Mouse (Mus musculus): ENCODE measurements around the gene Add2. TPM values are rescaled to one million over a fixed set of nuclear protein-coding genes. Genes with fewer than 3 reads are reported as not detected.

The Add2 gene
- polyA plus RNA-seq, 1 experiment from 2014 or later, result 0.03 TPM

GRCm38 (mm10) chr6:86154481-86154880, 126.0 kb downstream of the Add2 start:
- DNase-seq (ENCODE audit: low read depth, low spot score) (no peak), ATAC-seq (no peak)
- CTCF ChIA-PET, result no interaction called here
- in situ Hi-C loops (cut with MboI; ENCODE audit: low pct_unique_long_range_greater_than_20kb), result no loop called here
- peaks cover 3% of the 10 kb centered on the region for H3K27me3 ChIP-seq
- TF ChIP-seq CTCF (IDR thresholded peaks at IDR 0.05), result no peak
- POLR2A ChIA-PET, result no interaction called here

GRCm38 (mm10) chr6:86157253-86158234, 129.1 kb downstream of the Add2 start:
- ATAC-seq, result peak; percentile 71
- ChIA-PET CTCF (interaction anchor here (1.0 to 1.3 kb wide), 2 partner anchors 11 to 27 kb away, joined by 3 to 5 read pairs; no protein-coding TSS in a partner anchor), POLR2A (no interaction called here)
- TF ChIP-seq CTCF (IDR thresholded peaks at IDR 0.05), result no peak
- in situ Hi-C loops (cut with MboI; ENCODE audit: low pct_unique_long_range_greater_than_20kb), result no loop called here
- DNase-seq (ENCODE audit: low read depth, low spot score), result peak; percentile 50
- H3K27me3 ChIP-seq, result peaks cover 3% of the 10 kb centered on the region

DNA sequence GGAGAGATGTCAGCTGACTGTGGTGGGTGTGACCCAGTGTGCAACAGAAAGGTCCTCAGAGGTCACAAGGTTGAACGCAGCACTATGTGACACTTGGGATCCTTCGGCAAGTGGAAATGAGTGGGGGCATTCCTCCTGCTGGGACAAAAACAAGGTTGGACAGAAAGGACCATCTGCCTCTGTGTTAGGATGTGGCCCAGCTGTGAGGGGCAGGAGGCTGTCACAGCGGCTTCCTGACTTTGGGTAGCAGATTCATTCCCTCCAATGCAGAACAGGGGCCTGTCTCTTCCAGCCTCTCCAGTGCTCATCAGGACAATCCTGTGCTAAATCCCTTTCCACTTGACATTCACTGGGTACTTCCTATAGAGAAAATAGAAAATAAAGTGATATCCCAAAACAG, 132.4 kb downstream of the Add2 start:
- ChIA-PET CTCF (no interaction called here), POLR2A (no interaction called here)
- in situ Hi-C loops (cut with MboI; ENCODE audit: low pct_unique_long_range_greater_than_20kb), result no loop called here
- no peak for DNase-seq (ENCODE audit: low read depth, low spot score)
- no peak for TF ChIP-seq CTCF (IDR thresholded peaks at IDR 0.05)
- H3K27me3 ChIP-seq, result no peaks in the 10 kb centered on the region
- no peak for ATAC-seq

DNA sequence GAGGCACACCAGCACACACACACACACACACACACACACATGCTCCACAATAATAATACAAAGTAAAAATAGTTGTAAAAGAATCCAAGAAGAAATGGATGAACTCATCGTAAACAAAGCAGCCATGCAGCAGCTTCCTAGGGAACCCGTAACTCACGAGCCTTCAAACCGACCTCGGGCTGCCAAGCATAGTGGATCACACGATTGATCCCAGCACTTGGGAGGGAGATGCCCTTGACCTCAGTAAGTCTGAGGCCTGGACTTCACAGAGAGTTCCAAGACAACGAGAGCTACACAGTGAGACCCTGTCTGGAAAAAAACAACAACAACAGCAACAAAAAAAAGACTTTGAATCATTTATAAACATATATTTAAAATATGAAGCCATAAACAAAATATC, 133.1 kb downstream of the Add2 start:
- in situ Hi-C loops (cut with MboI; ENCODE audit: low pct_unique_long_range_greater_than_20kb), result no loop called here
- TF ChIP-seq CTCF (IDR thresholded peaks at IDR 0.05), result no peak
- ATAC-seq (no peak), DNase-seq (ENCODE audit: low read depth, low spot score) (no peak)
- ChIA-PET CTCF (no interaction called here), POLR2A (interaction anchor here (0.6 kb wide), 1 partner anchor 10 kb away, joined by 4 read pairs; no protein-coding TSS in a partner anchor)
- H3K27me3 ChIP-seq, result no peaks in the 10 kb centered on the region

GRCm38 (mm10) chr6:86164028-86164427, 135.5 kb downstream of the Add2 start:
- ATAC-seq (no peak), DNase-seq (ENCODE audit: low read depth, low spot score) (no peak)
- no peaks in the 10 kb centered on the region for H3K27me3 ChIP-seq
- in situ Hi-C loops (cut with MboI; ENCODE audit: low pct_unique_long_range_greater_than_20kb), result no loop called here
- CTCF ChIA-PET, result no interaction called here
- no peak for TF ChIP-seq CTCF (IDR thresholded peaks at IDR 0.05)
- POLR2A ChIA-PET, result no interaction called here

DNA sequence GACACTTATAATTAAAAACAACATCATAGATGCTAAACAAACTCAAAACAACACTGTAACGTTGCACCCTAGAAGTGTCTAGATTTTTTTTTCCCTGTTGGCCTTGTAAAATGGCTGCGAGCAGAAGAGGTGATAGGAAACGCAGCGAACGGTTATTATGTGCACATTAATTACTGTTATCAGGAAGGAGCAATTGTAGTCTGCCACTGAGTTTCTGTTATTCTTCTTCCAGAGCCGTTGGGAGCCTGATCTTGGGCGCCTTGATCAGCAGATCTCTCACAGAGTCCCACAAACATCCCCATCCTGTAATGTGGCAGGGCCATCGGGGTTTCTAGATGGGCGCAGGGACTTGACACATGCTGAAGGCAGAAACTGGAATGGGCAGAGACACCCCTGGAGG, 137.9 kb downstream of the Add2 start:
- CTCF ChIA-PET, result no interaction called here
- no peak for DNase-seq (ENCODE audit: low read depth, low spot score)
- H3K27me3 ChIP-seq, result peaks cover 4% of the 10 kb centered on the region
- in situ Hi-C loops (cut with MboI; ENCODE audit: low pct_unique_long_range_greater_than_20kb), result no loop called here
- POLR2A ChIA-PET, result no interaction called here
- TF ChIP-seq CTCF (IDR thresholded peaks at IDR 0.05), result no peak
- ATAC-seq, result no peak

GRCm38 (mm10) chr6:86167851-86168250, 139.4 kb downstream of the Add2 start:
- TF ChIP-seq CTCF (IDR thresholded peaks at IDR 0.05), result no peak
- in situ Hi-C loops (cut with MboI; ENCODE audit: low pct_unique_long_range_greater_than_20kb), result no loop called here
- POLR2A ChIA-PET, result no interaction called here
- CTCF ChIA-PET, result interaction anchor here (1.4 kb wide), 1 partner anchor 10 kb away, joined by 5 read pairs; no protein-coding TSS in a partner anchor
- DNase-seq (ENCODE audit: low read depth, low spot score) (no peak), ATAC-seq (no peak)
- H3K27me3 ChIP-seq, result peaks cover 4% of the 10 kb centered on the region

DNA sequence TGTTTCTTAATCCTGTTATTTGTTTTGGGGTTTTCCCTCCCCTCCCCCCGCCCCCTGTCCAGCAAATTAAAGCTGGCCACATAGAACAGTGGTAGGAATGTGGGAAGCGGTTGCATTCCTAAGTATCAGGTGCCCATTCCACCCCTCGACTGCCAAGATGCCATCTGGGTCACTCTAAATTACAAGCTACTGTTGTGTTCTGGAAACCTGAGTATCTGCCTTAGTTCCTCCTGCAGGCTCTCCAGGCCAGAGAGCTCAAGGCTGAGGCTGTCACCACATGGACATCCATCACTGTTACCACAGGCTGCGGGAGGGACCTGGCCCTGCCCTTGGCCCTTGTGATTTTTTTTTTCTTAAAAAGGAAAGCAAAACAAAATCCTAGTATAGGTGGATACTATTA, 140.7 kb downstream of the Add2 start:
- no peak for TF ChIP-seq CTCF (IDR thresholded peaks at IDR 0.05)
- CTCF ChIA-PET, result interaction anchor here (1.4 kb wide), 1 partner anchor 11 kb away, joined by 5 read pairs; no protein-coding TSS in a partner anchor
- POLR2A ChIA-PET, result interaction anchor here (0.6 kb wide), 1 partner anchor 113 kb away, joined by 3 read pairs; no protein-coding TSS in a partner anchor
- DNase-seq (ENCODE audit: low read depth, low spot score) (peak; percentile 27), ATAC-seq (peak; percentile 78)
- in situ Hi-C loops (cut with MboI; ENCODE audit: low pct_unique_long_range_greater_than_20kb), result no loop called here
- H3K27me3 ChIP-seq, result peaks cover 4% of the 10 kb centered on the region

Other genes with a start within 250 kb of the Add2 start
- 0.64 TPM for gene Nat8f6, start 207.7 kb upstream of the Add2 start, polyA plus RNA-seq (2021)
- not detected for gene Nat8f5, start 207.7 kb upstream of the Add2 start, polyA plus RNA-seq (2021)
- gene Nat8, start 196.6 kb upstream of the Add2 start, polyA plus RNA-seq (2021), result 0.22 TPM
- gene Nat8f2, start 159.5 kb upstream of the Add2 start, polyA plus RNA-seq (2021), result 0.01 TPM
- 0.27 TPM for gene Nat8f4, start 123.8 kb upstream of the Add2 start, polyA plus RNA-seq (2021)
- 37.6 TPM for gene Tprkb, start 116.8 kb upstream of the Add2 start, polyA plus RNA-seq (2021)
- 8.3 TPM for gene Nat8f1, start 113.0 kb upstream of the Add2 start, polyA plus RNA-seq (2021)
- 50.1 TPM for gene Dusp11, start 67.0 kb upstream of the Add2 start, polyA plus RNA-seq (2021)
- not detected for gene Figla, start 12.5 kb upstream of the Add2 start, polyA plus RNA-seq (2021)
- 3.1 TPM for gene Tgfa, start 166.5 kb downstream of the Add2 start, polyA plus RNA-seq (2021)

Data from Patski (cell line).